Mouse (Mus musculus) midbrain, embryonic 10.5 days (tissue): ENCODE measurements around the gene Zdhhc9. TPM values are rescaled to one million over a fixed set of nuclear protein-coding genes. Genes with fewer than 3 reads are reported as not detected.

Source experiments
- DNase-seq: peaks from one replicate; pipeline ENCODE4 v3.0.0-alpha.2; 2017; ENCODE audit warnings: low spot score
- H3K27ac ChIP-seq: fragments of 300-500 bp; sonication (generic); replicated peaks from 2 replicates; pipeline ENCODE4 v1.5.1; 2016; ENCODE audit warnings: mild to moderate bottlenecking
- H3K27me3 ChIP-seq: fragments of 300-500 bp; sonication (generic); 2 replicates; pipeline ENCODE4 v1.6.1; 2016; ENCODE audit warnings: low read depth, mild to moderate bottlenecking; ENCODE audit not compliant: poor library complexity, severe bottlenecking
- H3K36me3 ChIP-seq: fragments of 300-500 bp; sonication (generic); 2 replicates; pipeline ENCODE4 v1.6.1; 2016; ENCODE audit warnings: mild to moderate bottlenecking, moderate library complexity
- H3K4me1 ChIP-seq: fragments of 300-500 bp; sonication (generic); 2 replicates; pipeline ENCODE4 v1.6.1; 2016
- H3K4me3 ChIP-seq: fragments of 300-500 bp; sonication (generic); 2 replicates; pipeline ENCODE4 v1.5.1; 2016; ENCODE audit warnings: mild to moderate bottlenecking, moderate library complexity
- H3K9me3 ChIP-seq: fragments of 300-500 bp; sonication (generic); replicated peaks from 2 replicates; pipeline ENCODE4 v1.6.1; 2016; ENCODE audit warnings: mild to moderate bottlenecking
- WGBS: fragments of 180-500 bp; shearing (Covaris S2); methylation state at CpG from one replicate; pipeline ENCODE4 v1.1.7; 2016; 5-methylcytosine and 5-hydroxymethylcytosine counted together
- polyA plus RNA-seq: library from polyadenylated mRNA; unstranded; fragments of >200 nt; fragmentation: Nextera tagmentation; extraction: Ambion mirVana; gene quantifications from 2 replicates; pipeline ENCODE4 v1.2.1, GENCODE M21; 2016

Gene Zdhhc9
- polyA plus RNA-seq, 1 experiment from 2014 or later, result 2.2 TPM

DNA sequence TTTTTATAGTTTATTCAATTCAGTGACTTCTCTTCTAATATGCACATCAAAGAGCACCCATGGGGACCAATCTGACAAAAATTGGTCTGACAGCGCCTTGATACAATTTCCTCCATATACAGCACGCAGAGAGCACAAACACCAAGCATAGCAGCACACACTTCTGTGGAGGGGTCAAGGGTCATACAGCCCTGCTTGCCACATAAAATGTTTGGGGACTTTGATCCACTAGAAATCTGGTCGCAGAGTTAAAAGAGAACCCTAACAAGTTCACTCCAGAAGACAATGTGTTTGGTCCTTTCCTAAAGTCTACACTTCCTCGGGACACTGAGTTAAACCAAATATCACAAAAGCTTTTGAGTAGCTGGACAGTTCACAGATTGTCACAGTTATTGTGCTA is 5.7 kb downstream of the Zdhhc9 start:
- H3K36me3 ChIP-seq, result no peaks in the 10 kb centered on the region
- no peak overlapping the region for H3K27ac ChIP-seq
- H3K9me3 ChIP-seq, result no peaks in the 10 kb centered on the region
- peaks cover 5% of the 10 kb centered on the region for H3K4me1 ChIP-seq
- H3K4me3 ChIP-seq, result no peak overlapping the region
- WGBS, result 78% methylated on average over 4 of the region's 4 CpGs
- peaks cover under 1% of the 10 kb centered on the region; the same call in 1 of the 2 replicates for H3K27me3 ChIP-seq
- no peak for DNase-seq

DNA sequence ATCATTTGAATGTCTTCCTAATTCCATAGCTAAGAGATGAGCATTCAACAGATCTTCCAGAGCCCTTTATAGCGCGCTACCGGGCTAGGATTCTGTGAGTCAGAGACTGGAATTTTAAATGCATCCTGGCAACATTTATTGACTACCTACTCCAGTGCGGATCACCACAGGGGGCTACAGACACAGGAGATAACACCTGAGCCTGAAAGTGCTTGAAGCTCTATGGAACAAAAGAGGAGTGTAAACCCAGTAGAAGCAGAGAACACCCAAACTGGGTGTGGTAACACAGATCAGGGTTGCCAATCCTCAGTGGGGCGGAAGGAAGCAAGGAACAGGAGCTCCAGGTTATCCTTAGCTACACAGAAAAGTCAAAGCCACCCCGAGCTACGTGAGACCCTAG is 6.2 kb downstream of the Zdhhc9 start:
- H3K9me3 ChIP-seq, result no peaks in the 10 kb centered on the region
- H3K27me3 ChIP-seq, result no peaks in the 10 kb centered on the region
- H3K36me3 ChIP-seq, result no peaks in the 10 kb centered on the region
- 92% methylated on average over 7 of the region's 7 CpGs for WGBS
- H3K27ac ChIP-seq, result no peak overlapping the region
- no peak overlapping the region for H3K4me3 ChIP-seq
- no peak for DNase-seq
- peaks cover under 1% of the 10 kb centered on the region for H3K4me1 ChIP-seq

DNA sequence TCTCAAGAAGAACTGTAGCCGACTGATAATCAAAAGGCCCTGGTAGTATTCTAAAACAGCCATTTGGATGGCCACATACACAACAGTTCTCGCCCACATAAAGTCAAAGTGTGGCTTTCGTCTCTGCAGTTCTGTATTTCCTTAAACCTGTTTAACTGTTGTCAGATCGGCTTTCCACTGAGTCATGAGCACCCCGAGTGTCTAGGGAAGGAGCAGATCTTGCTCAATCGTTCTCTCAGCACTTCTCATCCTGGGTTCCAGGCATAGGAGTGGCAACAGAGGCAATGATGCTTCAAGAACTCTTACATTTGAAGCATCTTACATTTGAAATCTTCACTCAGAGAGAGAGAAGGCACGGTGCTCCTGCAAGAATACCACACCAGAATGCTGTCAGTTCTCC is 6.7 kb downstream of the Zdhhc9 start:
- Histone ChIP-seq H3K27me3 (no peaks in the 10 kb centered on the region), H3K9me3 (no peaks in the 10 kb centered on the region), H3K27ac (no peak overlapping the region), H3K4me3 (no peak overlapping the region), H3K36me3 (no peaks in the 10 kb centered on the region), H3K4me1 (no peaks in the 10 kb centered on the region)
- no peak for DNase-seq
- WGBS, result 92% methylated on average over 7 of the region's 7 CpGs

DNA sequence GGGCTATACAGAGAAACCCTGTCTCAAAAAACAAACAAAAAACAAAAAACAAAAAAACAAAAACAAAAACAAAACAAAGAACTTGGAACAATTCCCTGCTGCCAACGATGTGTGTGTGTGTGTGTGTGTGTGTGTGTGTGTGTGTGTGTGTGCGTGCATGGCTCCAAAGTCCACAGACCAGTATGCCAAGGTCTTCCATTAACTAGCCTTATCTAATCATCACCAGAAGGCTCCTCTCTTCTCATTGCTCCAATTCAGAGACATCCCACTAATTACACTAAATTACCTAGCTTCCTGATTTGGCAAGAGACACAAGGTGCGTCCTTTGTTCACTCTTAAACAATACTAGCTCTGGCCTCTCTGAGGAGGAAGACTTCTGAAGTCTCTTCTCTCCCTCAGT is 8.0 kb downstream of the Zdhhc9 start:
- Histone ChIP-seq H3K27me3 (no peaks in the 10 kb centered on the region), H3K27ac (no peak overlapping the region), H3K4me1 (no peaks in the 10 kb centered on the region), H3K36me3 (no peaks in the 10 kb centered on the region), H3K4me3 (no peak overlapping the region), H3K9me3 (no peaks in the 10 kb centered on the region)
- 82% methylated on average over 3 of the region's 3 CpGs for WGBS
- DNase-seq, result no peak

DNA sequence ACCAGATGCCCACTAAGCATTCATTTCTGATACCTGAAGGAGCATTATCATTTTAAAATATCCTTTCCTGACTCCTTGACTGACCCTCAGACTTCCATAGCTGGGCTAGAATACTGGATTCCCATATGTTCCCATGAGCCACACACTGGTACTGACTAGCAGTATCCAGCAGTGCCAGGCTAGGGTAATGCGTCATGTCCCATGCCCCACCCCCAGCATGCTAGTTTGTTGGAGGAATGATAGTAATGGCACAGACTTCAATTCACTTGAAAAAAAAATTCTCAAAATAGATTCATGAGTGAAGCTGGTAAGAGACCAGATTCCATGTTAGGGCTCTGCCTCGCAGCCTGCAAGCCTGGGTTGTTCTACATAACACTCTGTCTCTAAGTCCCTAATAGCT is 9.7 kb downstream of the Zdhhc9 start:
- Histone ChIP-seq H3K4me3 (no peak overlapping the region), H3K9me3 (no peaks in the 10 kb centered on the region), H3K27me3 (no peaks in the 10 kb centered on the region), H3K27ac (no peak overlapping the region), H3K4me1 (no peaks in the 10 kb centered on the region; the same call in 1 of the 2 replicates), H3K36me3 (no peaks in the 10 kb centered on the region)
- 87% methylated on average over 2 of the region's 2 CpGs for whole genome bisulfite sequencing
- no peak for DNase-seq

DNA sequence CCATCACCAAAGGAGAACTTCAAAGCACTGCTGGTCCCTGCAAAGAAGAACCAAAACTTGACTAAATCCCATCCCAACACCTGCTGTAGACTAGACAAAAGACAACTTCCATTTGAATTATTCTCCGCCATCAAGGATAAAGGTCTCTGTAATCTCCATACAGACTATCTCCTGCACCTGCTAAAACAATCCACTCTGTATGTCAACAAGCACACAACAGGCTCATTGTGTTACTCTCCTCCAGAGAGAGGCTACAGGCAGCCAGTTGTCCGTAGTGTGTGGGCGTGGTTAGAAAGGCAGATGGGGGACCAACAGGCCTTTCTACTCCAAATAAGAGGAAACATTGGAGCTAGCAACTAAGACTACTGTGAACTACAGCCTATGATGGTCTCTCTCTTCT is 10.8 kb downstream of the Zdhhc9 start:
- Histone ChIP-seq H3K36me3 (no peaks in the 10 kb centered on the region), H3K9me3 (no peaks in the 10 kb centered on the region), H3K27ac (no peak overlapping the region), H3K4me3 (no peak overlapping the region), H3K4me1 (peaks cover 7% of the 10 kb centered on the region), H3K27me3 (no peaks in the 10 kb centered on the region)
- WGBS, result 81% methylated on average over 3 of the region's 3 CpGs
- no peak for DNase-seq

DNA sequence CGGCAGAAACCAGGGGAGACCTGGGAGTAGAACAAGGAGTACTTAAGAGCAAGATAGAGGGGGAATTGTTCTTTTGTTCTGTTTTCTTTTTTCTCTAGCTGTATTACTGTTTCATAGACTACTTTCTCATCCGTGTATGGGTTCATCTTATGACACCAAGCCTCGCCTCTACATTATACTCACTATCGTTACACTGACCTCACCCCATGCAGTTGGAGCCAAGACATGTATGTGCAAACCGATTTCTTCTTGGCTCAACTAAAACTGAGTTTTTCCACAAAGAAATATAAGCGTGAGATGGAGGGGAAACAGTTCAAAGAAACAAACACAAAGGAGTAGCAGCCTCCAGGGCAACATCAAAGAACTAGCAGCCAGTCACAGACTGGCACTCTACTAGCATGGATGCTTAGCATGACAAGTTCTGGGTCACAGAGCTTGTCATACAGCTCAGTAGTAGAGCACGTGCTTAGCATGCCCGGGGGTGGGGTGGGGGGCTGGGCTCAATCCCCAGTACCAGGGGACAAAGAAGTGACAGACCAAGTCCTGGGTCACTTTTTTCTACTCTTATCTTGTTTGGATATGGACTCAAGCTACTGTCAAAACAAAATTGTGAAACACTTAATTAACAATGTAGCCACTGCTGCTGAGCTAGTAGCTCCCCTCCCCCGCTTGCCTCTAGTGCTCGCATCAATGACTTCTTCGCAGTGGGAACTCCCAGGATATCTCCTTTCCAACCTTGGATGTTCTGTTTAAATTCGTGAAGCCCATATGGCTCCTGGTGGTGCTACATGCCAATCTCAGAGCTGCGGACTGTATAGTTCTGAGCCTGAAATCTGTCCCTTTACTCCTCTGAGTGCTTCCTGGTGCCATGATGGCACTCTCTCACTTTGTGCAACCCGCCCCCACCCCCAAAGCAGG is 15.2 kb downstream of the Zdhhc9 start:
- H3K4me1 ChIP-seq, result peaks cover 7% of the 10 kb centered on the region
- H3K4me3 ChIP-seq, result no peak overlapping the region
- no peak overlapping the region for H3K27ac ChIP-seq
- H3K27me3 ChIP-seq, result no peaks in the 10 kb centered on the region
- no peaks in the 10 kb centered on the region for H3K9me3 ChIP-seq
- 71% methylated on average over 14 of the region's 14 CpGs for WGBS
- DNase-seq, result no peak
- H3K36me3 ChIP-seq, result peaks cover 9% of the 10 kb centered on the region

DNA sequence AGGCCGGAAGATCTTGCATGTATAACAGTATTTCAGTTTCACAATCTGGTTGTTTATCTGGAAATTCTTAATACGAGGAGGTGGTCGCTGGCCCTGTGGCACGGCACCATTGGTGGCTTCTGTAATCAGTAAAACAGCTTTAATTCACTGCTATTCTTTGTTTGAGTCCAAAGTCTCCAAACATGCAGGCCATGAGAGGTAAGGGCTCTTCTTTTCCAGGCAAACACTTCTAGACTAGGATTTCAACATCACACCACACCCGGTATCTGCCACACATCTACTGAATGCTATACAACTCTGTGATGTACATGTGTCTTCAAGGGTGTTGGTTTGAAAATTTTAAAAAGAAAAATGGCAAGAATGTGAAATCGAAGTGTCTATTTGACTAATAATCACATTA is 17.4 kb downstream of the Zdhhc9 start:
- peaks cover 7% of the 10 kb centered on the region for H3K4me1 ChIP-seq
- no peak overlapping the region for H3K27ac ChIP-seq
- H3K27me3 ChIP-seq, result no peaks in the 10 kb centered on the region
- no peak for DNase-seq
- peaks cover 9% of the 10 kb centered on the region for H3K36me3 ChIP-seq
- no peak overlapping the region for H3K4me3 ChIP-seq
- 95% methylated on average over 6 of the region's 6 CpGs for WGBS
- H3K9me3 ChIP-seq, result no peaks in the 10 kb centered on the region

DNA sequence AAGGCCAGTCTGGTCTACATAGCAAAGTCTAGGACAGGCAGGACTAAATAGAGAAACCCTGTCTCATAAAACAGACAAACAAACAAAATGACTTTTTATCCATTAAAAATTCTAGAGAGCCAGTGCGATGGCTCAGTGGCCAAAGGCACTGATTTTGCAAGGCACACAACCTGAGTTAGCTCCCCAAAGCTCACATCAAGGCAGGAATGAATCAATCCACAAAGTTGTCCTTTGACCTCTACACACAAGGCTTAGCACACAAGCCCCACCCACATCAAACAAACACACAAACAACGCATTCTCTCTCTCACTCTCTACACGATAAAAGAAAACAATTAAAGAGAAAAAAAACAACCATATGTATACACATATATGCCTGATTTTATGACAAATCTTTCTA is 24.0 kb downstream of the Zdhhc9 start:
- no peaks in the 10 kb centered on the region for H3K27me3 ChIP-seq
- no peak for DNase-seq
- H3K4me3 ChIP-seq, result no peak overlapping the region
- H3K9me3 ChIP-seq, result no peaks in the 10 kb centered on the region
- no peaks in the 10 kb centered on the region for H3K4me1 ChIP-seq
- no peak overlapping the region for H3K27ac ChIP-seq
- peaks cover 7% of the 10 kb centered on the region for H3K36me3 ChIP-seq
- WGBS, result 81% methylated on average over 3 of the region's 3 CpGs

DNA sequence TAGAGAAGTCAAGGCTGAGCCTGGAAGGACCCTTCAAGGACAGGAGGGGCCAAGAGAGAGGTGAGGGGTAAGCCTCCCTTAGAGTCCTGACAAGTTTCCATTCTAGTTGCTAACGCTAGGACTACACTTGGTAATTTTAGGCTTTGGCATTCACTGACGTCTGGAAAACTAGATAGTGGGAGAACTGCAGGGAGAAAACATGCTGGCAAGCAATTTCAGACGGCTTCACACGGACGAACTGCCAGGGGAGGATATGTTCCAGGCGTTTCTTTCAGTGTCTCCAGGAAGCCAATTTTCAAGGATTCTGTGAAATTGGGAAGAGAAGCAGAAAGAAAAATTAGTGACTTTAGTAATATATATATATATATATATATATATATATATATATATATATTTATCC is 26.8 kb downstream of the Zdhhc9 start:
- Histone ChIP-seq H3K4me1 (no peaks in the 10 kb centered on the region), H3K36me3 (peaks cover 10% of the 10 kb centered on the region), H3K27me3 (no peaks in the 10 kb centered on the region), H3K4me3 (no peak overlapping the region), H3K27ac (no peak overlapping the region), H3K9me3 (no peaks in the 10 kb centered on the region)
- WGBS, result 86% methylated on average over 6 of the region's 6 CpGs
- DNase-seq, result no peak

DNA sequence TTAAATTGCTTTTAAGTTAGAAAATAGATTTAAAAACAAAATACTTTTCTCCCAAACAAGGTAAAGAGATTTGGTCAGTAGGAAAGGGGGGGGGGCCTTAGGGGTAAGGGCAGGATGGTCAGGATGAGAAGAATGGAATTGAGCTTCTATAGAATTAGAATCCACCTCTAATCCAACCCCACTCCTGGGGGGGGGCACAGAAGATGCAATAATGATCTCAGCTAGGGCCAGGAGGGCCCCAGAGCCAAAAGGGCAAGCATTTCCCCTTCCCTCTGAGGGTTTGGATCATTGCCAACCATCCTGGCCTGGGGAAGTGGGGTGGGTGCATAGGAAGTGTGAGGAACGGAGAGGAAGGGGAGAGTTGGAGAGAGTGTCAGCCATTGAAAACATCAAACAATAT is 38.3 kb downstream of the Zdhhc9 start:
- 56% methylated on average over 1 of the region's 1 CpGs for WGBS
- H3K4me1 ChIP-seq, result peaks cover 3% of the 10 kb centered on the region; the same call in 1 of the 2 replicates
- no peak for DNase-seq
- H3K4me3 ChIP-seq, result no peak overlapping the region
- peaks cover 6% of the 10 kb centered on the region; the same call in 1 of the 2 replicates for H3K9me3 ChIP-seq
- H3K27ac ChIP-seq, result no peak overlapping the region
- H3K27me3 ChIP-seq, result no peaks in the 10 kb centered on the region
- H3K36me3 ChIP-seq, result peaks cover 19% of the 10 kb centered on the region

DNA sequence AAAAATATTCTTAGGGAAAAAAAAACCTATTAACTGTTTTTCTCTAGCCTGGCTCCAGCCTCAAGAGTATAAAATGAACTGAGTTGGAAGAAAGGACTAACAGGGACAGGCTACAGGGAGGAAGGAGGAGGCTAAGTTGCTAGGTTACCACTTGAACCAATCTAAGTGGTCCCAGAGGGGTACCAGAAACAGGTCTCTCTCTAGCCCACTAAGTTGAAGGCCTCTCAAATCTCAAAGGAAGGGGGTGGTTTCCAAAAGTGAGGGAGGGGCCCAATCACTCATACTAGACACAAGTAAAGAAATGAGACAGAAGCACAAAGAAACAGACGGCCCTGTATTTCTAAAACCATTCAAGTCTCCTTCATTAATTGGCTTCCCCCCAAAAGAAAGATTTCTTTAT is 38.8 kb downstream of the Zdhhc9 start:
- no peak overlapping the region for H3K27ac ChIP-seq
- no peak for DNase-seq
- peaks cover 3% of the 10 kb centered on the region; the same call in 1 of the 2 replicates for H3K4me1 ChIP-seq
- H3K36me3 ChIP-seq, result peaks cover 14% of the 10 kb centered on the region
- no peaks in the 10 kb centered on the region for H3K27me3 ChIP-seq
- no peak overlapping the region for H3K4me3 ChIP-seq
- peaks cover 2% of the 10 kb centered on the region; the same call in 1 of the 2 replicates for H3K9me3 ChIP-seq
- WGBS, result 48% methylated on average over 1 of the region's 1 CpGs

DNA sequence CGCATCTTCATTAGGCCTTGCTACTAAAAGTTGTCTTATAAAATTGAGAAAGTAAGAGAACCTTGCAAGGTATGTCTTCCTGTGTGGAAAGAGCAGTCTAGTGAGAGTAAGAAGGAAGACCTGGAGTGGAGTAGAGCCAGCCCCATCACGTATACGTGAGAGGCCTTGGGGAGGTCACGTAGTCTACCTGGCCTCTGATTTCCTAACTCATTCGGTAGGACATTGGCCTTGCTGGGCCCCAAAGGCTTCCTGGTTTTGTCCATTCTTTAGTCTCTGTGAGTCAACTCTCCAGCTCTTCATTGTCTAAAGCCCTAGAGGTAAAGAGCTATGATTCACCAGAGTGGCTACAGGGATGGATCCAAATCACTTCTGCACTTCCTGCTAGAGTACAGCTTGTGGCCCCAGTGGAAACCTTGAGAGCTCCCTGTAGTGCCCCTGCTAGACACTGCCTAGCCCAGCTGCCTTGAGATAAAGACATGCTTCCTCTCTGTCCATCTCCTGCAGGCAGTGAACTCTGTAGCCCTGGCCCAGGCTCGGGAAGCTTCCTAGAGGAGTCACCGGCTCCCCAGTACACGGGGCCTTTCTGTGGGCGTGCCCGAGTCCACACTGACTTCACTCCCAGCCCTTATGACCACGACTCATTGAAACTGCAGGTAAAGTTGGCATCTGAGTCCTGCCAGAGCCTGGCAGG is 50.3 kb downstream of the Zdhhc9 start:
- no peak overlapping the region for H3K27ac ChIP-seq
- no peaks in the 10 kb centered on the region for H3K36me3 ChIP-seq
- H3K4me1 ChIP-seq, result no peaks in the 10 kb centered on the region
- no peaks in the 10 kb centered on the region for H3K27me3 ChIP-seq
- H3K9me3 ChIP-seq, result no peaks in the 10 kb centered on the region
- no peak for DNase-seq
- no peak overlapping the region for H3K4me3 ChIP-seq
- 92% methylated on average over 11 of the region's 11 CpGs for WGBS
